Mouse (Mus musculus): ENCODE results near the gene BC048679. TPM values are rescaled to one million over a fixed set of nuclear protein-coding genes. Genes with fewer than 3 reads are reported as not detected.

BC048679 gene
- total and polyA plus RNA-seq, 3 experiments, result not detected

DNA sequence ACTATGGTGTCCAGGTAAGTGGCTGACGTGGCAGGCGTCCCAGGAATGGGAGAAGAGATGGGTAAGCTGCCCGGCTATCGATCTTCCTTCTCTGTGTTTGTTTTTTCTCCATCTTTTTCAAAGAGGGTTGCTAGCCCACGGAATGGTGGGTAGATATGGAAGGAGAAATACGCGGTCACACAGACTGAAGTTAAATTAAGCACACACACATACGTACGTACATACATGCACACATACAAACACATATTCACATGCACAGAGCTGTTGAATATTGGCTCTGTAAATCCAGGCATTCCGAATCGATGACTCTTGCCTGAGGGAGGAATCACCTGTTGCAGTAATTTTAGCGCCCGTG is 25.6 kb upstream of the BC048679 start:
- peaks cover 11 to 43% of the 10 kb centered on the region in 2 experiments for H3K4me1 ChIP-seq (ENCODE audit: control insufficient read depth in 1 of 2, insufficient read depth in 2 of 2)
- peaks cover 3% of the 10 kb centered on the region for H3K9me3 ChIP-seq (replicated peaks; ENCODE audit: low read length)
- H3K27ac ChIP-seq (ENCODE audit: insufficient read depth, low read depth), result peak overlapping the region; percentile 37
- in situ Hi-C loops (cut with MboI; ENCODE audit: low pct_ligation_motif_present, low pct_unique_long_range_greater_than_20kb, low sequenced_read_pairs) (loop anchor here (25.0 kb wide), 1 partner anchor 361 kb away; no protein-coding TSS in a partner anchor), dilution Hi-C loops (cut with MboI; ENCODE audit: extremely low pct_ligation_motif_present, extremely low pct_unique_long_range_greater_than_20kb, low sequenced_read_pairs) (no loop called here)
- H3K4me2 ChIP-seq (ENCODE audit: insufficient read depth, low read depth, poor library complexity, severe bottlenecking), result peak overlapping the region; percentile 98
- peaks cover 34% of the 10 kb centered on the region for H3K79me2 ChIP-seq (replicated peaks; ENCODE audit: control insufficient read depth, extremely low read depth, insufficient read depth, poor library complexity, severe bottlenecking)
- H3K27me3 ChIP-seq (replicated peaks), result no peaks in the 10 kb centered on the region
- DNase-seq (ENCODE audit: extremely low read depth), result no peak
- H3K36me3 ChIP-seq (replicated peaks in 1 of 2; ENCODE audit: control insufficient read depth in 1 of 2, insufficient read depth in 1 of 2, low read length in 1 of 2), result peaks cover 15 to 34% of the 10 kb centered on the region in 2 experiments
- H3K4me3 ChIP-seq (replicated peaks in 1 of 3; ENCODE audit: low read depth in 2 of 3, low read length in 2 of 3, poor library complexity in 1 of 3), result peak overlapping the region; percentile 75 to 95 (median 75)
- no peak for TF ChIP-seq TBP (conservative IDR thresholded peaks at IDR 0.05; ENCODE audit: low read depth, low read length)
- TF ChIP-seq CHD1 (IDR thresholded peaks at IDR 0.05; ENCODE audit: low read depth, low read length), result 0 out of 2 replicates have a peak, but pooled peaks have one; percentile 10
- H3K9ac ChIP-seq (ENCODE audit: insufficient read depth, low read depth), result peak overlapping the region; percentile 92

DNA sequence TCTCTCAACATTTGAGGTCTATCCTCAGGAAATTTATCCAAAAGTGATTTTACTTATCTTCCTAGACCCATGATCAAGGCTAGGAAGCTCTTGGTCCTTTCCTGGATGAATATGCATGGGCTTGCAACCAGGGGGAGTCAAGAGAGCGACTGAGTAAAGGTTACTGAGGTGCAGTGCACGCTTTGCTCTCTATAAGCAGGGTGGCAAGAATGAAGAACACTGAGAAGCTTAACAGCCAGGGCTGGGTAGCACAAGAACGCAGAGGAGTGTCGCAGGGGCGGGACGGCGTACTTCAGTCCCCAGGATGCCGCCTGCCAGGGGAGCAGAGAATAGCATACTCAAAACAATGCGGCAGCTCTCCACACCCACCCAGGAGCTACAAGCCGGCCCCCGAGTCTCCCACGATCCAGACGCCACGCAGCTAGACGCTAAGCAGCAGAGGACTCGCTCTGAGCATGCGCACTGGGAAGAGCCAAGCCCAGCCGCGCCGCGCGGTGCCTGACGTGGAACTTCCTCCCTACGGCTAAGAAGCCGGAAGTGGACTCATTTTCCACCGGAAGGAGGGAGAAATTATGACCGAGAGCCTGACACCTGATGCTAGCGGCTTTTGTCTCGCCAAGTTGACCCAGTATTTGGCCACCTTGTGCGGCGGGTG is 25.1 kb upstream of the BC048679 start:
- H3K79me2 ChIP-seq (replicated peaks; ENCODE audit: control insufficient read depth, extremely low read depth, insufficient read depth, poor library complexity, severe bottlenecking), result peaks cover 31% of the 10 kb centered on the region
- H3K4me1 ChIP-seq (ENCODE audit: control insufficient read depth in 1 of 2, insufficient read depth in 2 of 2), result peaks cover 10 to 38% of the 10 kb centered on the region in 2 experiments
- dilution Hi-C loops (cut with MboI; ENCODE audit: extremely low pct_ligation_motif_present, extremely low pct_unique_long_range_greater_than_20kb, low sequenced_read_pairs), result no loop called here
- peak overlapping the region; percentile 92 for H3K9ac ChIP-seq (ENCODE audit: insufficient read depth, low read depth)
- H3K9me3 ChIP-seq (replicated peaks; ENCODE audit: low read length), result peaks cover 3% of the 10 kb centered on the region
- H3K27ac ChIP-seq (ENCODE audit: insufficient read depth, low read depth), result peak overlapping the region; percentile 37
- no peaks in the 10 kb centered on the region for H3K27me3 ChIP-seq (replicated peaks)
- H3K36me3 ChIP-seq (replicated peaks in 1 of 2; ENCODE audit: control insufficient read depth in 1 of 2, insufficient read depth in 1 of 2, low read length in 1 of 2), result peaks cover 15 to 29% of the 10 kb centered on the region in 2 experiments
- in situ Hi-C loops (cut with MboI; ENCODE audit: low pct_ligation_motif_present, low pct_unique_long_range_greater_than_20kb, low sequenced_read_pairs), result loop anchor here (25.0 kb wide), 1 partner anchor 361 kb away; no protein-coding TSS in a partner anchor
- peak overlapping the region; percentile 75 to 95 (median 75) for H3K4me3 ChIP-seq (replicated peaks in 1 of 3; ENCODE audit: low read depth in 2 of 3, low read length in 2 of 3, poor library complexity in 1 of 3)
- DNase-seq (ENCODE audit: extremely low read depth), result peak; percentile 95
- H3K4me2 ChIP-seq (ENCODE audit: insufficient read depth, low read depth, poor library complexity, severe bottlenecking), result peak overlapping the region; percentile 98
- TF ChIP-seq USF1 (IDR thresholded peaks at IDR 0.05; ENCODE audit: low read depth, low read length) (no peak), MXI1 (IDR thresholded peaks at IDR 0.05; ENCODE audit: low read depth, low read length) (peak; percentile 63), BHLHE40 (IDR thresholded peaks at IDR 0.05; ENCODE audit: low read depth, low read length) (0 out of 2 replicates have a peak, but pooled peaks have one; percentile 3), CHD1 (IDR thresholded peaks at IDR 0.05; ENCODE audit: low read depth, low read length) (0 out of 2 replicates have a peak, but pooled peaks have one; percentile 69), USF2 (conservative IDR thresholded peaks at IDR 0.05; ENCODE audit: low read depth, low read length) (no peak), NELFE (IDR thresholded peaks at IDR 0.05; ENCODE audit: low read depth, low read length) (peak; percentile 99), SMC3 (IDR thresholded peaks at IDR 0.05; ENCODE audit: low read depth, low read length) (no peak; the same call in 1 of the 2 replicates), SIN3A (IDR thresholded peaks at IDR 0.05; ENCODE audit: low read length) (peak; percentile 96), MAX (IDR thresholded peaks at IDR 0.05; ENCODE audit: low read length) (peak; percentile 88), CTCF (conservative IDR thresholded peaks at IDR 0.05 in 1 of 2, IDR thresholded peaks at IDR 0.05 in 1 of 2; ENCODE audit: low read depth in 2 of 2, low read length in 2 of 2) (0 out of 4 replicates have a peak, but pooled peaks of 1 of the 2 experiments have one; percentile 10), HCFC1 (IDR thresholded peaks at IDR 0.05; ENCODE audit: low read depth, low read length) (peak; percentile 82), PAX5 (IDR thresholded peaks at IDR 0.05; ENCODE audit: low read length) (no peak), JUND (conservative IDR thresholded peaks at IDR 0.05; ENCODE audit: low read depth, low read length) (peak; percentile 39; the same call in 1 of the 2 replicates), ZMIZ1 (IDR thresholded peaks at IDR 0.05; ENCODE audit: low read depth, low read length) (peak; percentile 97), MEF2A (IDR thresholded peaks at IDR 0.05; ENCODE audit: borderline replicate concordance, low read depth, low read length) (peak; percentile 61; the same call in 1 of the 2 replicates), EP300 (IDR thresholded peaks at IDR 0.05; ENCODE audit: low read length) (0 out of 2 replicates have a peak, but pooled peaks have one; percentile 19), KAT2A (IDR thresholded peaks at IDR 0.05; ENCODE audit: insufficient replicate concordance, low read length) (0 out of 2 replicates have a peak, but pooled peaks have one; percentile 50), ELF1 (IDR thresholded peaks at IDR 0.05; ENCODE audit: low read depth, low read length) (peak; percentile 96), MAFK (IDR thresholded peaks at IDR 0.05; ENCODE audit: insufficient replicate concordance, low read length) (no peak), GABPA (IDR thresholded peaks at IDR 0.05; ENCODE audit: insufficient replicate concordance, low read depth, low read length) (no peak), ZKSCAN1 (IDR thresholded peaks at IDR 0.05; ENCODE audit: borderline replicate concordance, low read depth, low read length) (no peak), RAD21 (IDR thresholded peaks at IDR 0.05; ENCODE audit: low read depth, low read length) (no peak), MYC (IDR thresholded peaks at IDR 0.05; ENCODE audit: low read depth, low read length) (peak; percentile 77), NRF1 (IDR thresholded peaks at IDR 0.05; ENCODE audit: low read depth, low read length) (peak; percentile 99), E2F4 (IDR thresholded peaks at IDR 0.05; ENCODE audit: insufficient replicate concordance, low read depth, low read length) (peak; percentile 68; the same call in 1 of the 2 replicates), ETS1 (conservative IDR thresholded peaks at IDR 0.05; ENCODE audit: low read depth, low read length) (peak; percentile 9), CHD2 (IDR thresholded peaks at IDR 0.05; ENCODE audit: low read length) (peak; percentile 49; the same call in 1 of the 2 replicates), RCOR1 (conservative IDR thresholded peaks at IDR 0.05; ENCODE audit: low read depth, low read length) (no peak; the same call in 1 of the 2 replicates), ZNF384 (IDR thresholded peaks at IDR 0.05; ENCODE audit: low read depth, low read length) (no peak)

Measured in CH12.LX (cell line).